Mouse (Mus musculus): Measurements from ENCODE around the gene Ribc2. TPM values are rescaled to one million over a fixed set of nuclear protein-coding genes. Genes with fewer than 3 reads are reported as not detected.
A peak's percentile ranks its signal among the peaks of the same experiment; 100 is the strongest.

Gene Ribc2
- polyA plus RNA-seq, 1 experiment from 2014 or later, result 0.62 TPM

DNA sequence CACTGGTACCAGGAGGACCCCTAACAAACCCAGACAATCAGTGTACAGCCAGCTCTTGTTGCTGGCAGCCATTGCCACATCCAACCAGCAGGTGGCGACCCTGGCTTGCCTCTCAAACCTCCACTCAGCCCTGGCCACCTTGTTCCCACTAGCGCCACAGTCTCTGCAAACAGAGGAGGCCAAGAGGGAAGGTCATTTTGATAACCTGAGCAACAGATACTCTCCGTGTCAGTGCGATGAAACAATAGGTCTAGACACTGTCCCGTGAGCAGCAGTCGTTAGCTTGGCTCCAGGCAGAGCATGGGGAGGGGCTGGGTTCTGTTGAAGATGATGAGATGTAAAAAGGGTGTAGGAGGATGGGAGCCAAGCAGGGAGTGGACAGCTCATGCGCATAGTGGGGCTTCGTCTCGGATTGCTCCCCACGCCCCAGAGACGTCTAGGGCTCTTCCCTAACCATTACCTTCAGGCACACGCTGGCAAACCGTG is 19.6 kb downstream of the Ribc2 start:
- Histone ChIP-seq H3K4me1 (ENCODE audit: control insufficient read depth, insufficient read depth, low read length) (no peaks in the 10 kb centered on the region), H3K9me3 (ENCODE audit: control insufficient read depth, low read length) (no peaks in the 10 kb centered on the region), H3K9ac (ENCODE audit: low read length) (no peak overlapping the region), H3K4me2 (ENCODE audit: low read depth) (no peak overlapping the region), H3K36me3 (ENCODE audit: control insufficient read depth, insufficient read depth, low read length) (no peaks in the 10 kb centered on the region), H3K4me3 (ENCODE audit: low read depth, low read length) (no peak overlapping the region), H3K27ac (ENCODE audit: low read depth, low read length) (no peak overlapping the region), H3K27me3 (ENCODE audit: control insufficient read depth, insufficient read depth, low read length) (no peaks in the 10 kb centered on the region)
- 30% methylated on average over 13 of the region's 13 CpGs for WGBS
- DNase-seq (ENCODE audit: low spot score) (peak; percentile 83), ATAC-seq (ENCODE audit: insufficient read depth, low FRiP score, low TSS enrichment) (no peak)

DNA sequence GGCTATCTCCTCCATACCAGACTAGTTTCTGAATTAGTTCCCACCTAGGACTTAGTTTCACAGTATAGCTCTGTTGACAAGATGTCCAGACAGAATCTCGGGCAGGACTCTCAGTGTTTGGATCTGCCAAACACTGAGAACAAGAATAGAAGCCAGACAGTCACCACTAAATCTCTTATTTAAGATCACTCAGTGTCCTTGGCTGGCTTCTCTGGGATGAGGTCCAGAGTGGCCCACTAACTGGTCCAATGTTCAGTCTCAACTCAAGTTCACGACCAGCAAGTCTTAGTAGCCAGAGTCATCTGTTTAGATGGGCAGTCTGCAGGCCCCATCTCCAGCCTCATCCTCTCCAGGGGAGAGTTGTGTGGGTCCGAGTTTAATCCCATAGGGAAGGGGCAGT is 20.7 kb downstream of the Ribc2 start:
- ATAC-seq (ENCODE audit: insufficient read depth, low FRiP score, low TSS enrichment), result no peak
- Histone ChIP-seq H3K27me3 (ENCODE audit: control insufficient read depth, insufficient read depth, low read length) (no peaks in the 10 kb centered on the region), H3K4me1 (ENCODE audit: control insufficient read depth, insufficient read depth, low read length) (no peaks in the 10 kb centered on the region), H3K27ac (ENCODE audit: low read depth, low read length) (no peak overlapping the region), H3K4me2 (ENCODE audit: low read depth) (no peak overlapping the region), H3K9ac (ENCODE audit: low read length) (no peak overlapping the region), H3K4me3 (ENCODE audit: low read depth, low read length) (no peak overlapping the region), H3K36me3 (ENCODE audit: control insufficient read depth, insufficient read depth, low read length) (no peaks in the 10 kb centered on the region), H3K9me3 (ENCODE audit: control insufficient read depth, low read length) (no peaks in the 10 kb centered on the region)
- 69% methylated on average over 3 of the region's 3 CpGs for WGBS
- no peak for DNase-seq (ENCODE audit: low spot score)

- H3K4me3 ChIP-seq (ENCODE audit: low read depth, low read length), result no peak overlapping the region
- no peaks in the 10 kb centered on the region for H3K9me3 ChIP-seq (ENCODE audit: control insufficient read depth, low read length)
- H3K27ac ChIP-seq (ENCODE audit: low read depth, low read length), result no peak overlapping the region
- no peak overlapping the region for H3K9ac ChIP-seq (ENCODE audit: low read length)
- DNase-seq (ENCODE audit: low spot score), result no peak
- no peaks in the 10 kb centered on the region for H3K4me1 ChIP-seq (ENCODE audit: control insufficient read depth, insufficient read depth, low read length)
- WGBS, result 89% methylated on average over 3 of the region's 3 CpGs
- no peak overlapping the region for H3K4me2 ChIP-seq (ENCODE audit: low read depth)
- no peaks in the 10 kb centered on the region for H3K36me3 ChIP-seq (ENCODE audit: control insufficient read depth, insufficient read depth, low read length)
- H3K27me3 ChIP-seq (ENCODE audit: control insufficient read depth, insufficient read depth, low read length), result no peaks in the 10 kb centered on the region
- no peak for ATAC-seq (ENCODE audit: insufficient read depth, low FRiP score, low TSS enrichment)
Measured at GRCm38 (mm10) chr15:85154091-85154490, 22.2 kb downstream of the Ribc2 start.

DNA sequence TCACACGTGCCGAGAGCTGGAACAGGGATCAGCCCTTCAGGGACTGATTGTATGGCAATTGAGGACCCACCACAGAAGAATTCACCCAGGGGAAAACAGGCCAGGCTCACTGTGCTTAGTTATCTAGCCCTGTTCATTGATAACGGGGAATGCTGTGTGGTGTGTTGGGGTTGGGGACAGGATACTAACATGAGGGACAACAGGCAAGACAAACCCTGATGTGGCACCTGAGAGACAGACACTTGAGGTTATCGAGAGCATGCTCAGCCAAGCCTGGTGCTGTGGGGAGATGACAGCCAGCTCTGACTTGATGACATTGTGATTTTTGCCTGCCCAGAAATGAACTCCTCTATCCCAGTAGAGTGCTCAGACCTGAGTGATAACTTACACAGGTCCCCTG is 24.3 kb downstream of the Ribc2 start:
- WGBS, result 79% methylated on average over 4 of the region's 4 CpGs
- Histone ChIP-seq H3K4me3 (ENCODE audit: low read depth, low read length) (no peak overlapping the region), H3K9ac (ENCODE audit: low read length) (no peak overlapping the region)

GRCm38 (mm10) chr15:85161416-85161815 is 29.5 kb downstream of the Ribc2 start:
- Histone ChIP-seq H3K27me3 (ENCODE audit: control insufficient read depth, insufficient read depth, low read length) (no peaks in the 10 kb centered on the region), H3K4me3 (ENCODE audit: low read depth, low read length) (no peak overlapping the region), H3K9me3 (ENCODE audit: control insufficient read depth, low read length) (no peaks in the 10 kb centered on the region), H3K4me2 (ENCODE audit: low read depth) (no peak overlapping the region), H3K36me3 (ENCODE audit: control insufficient read depth, insufficient read depth, low read length) (no peaks in the 10 kb centered on the region), H3K4me1 (ENCODE audit: control insufficient read depth, insufficient read depth, low read length) (peaks cover 4% of the 10 kb centered on the region), H3K27ac (ENCODE audit: low read depth, low read length) (no peak overlapping the region), H3K9ac (ENCODE audit: low read length) (no peak overlapping the region)
- ATAC-seq (ENCODE audit: insufficient read depth, low FRiP score, low TSS enrichment), result no peak
- no peak for DNase-seq (ENCODE audit: low spot score)

More for the DNA sequence above, 24.3 kb downstream of the Ribc2 start:
- Histone ChIP-seq H3K9me3 (ENCODE audit: control insufficient read depth, low read length) (no peaks in the 10 kb centered on the region), H3K36me3 (ENCODE audit: control insufficient read depth, insufficient read depth, low read length) (no peaks in the 10 kb centered on the region), H3K4me2 (ENCODE audit: low read depth) (no peak overlapping the region), H3K4me1 (ENCODE audit: control insufficient read depth, insufficient read depth, low read length) (no peaks in the 10 kb centered on the region), H3K27me3 (ENCODE audit: control insufficient read depth, insufficient read depth, low read length) (no peaks in the 10 kb centered on the region), H3K27ac (ENCODE audit: low read depth, low read length) (no peak overlapping the region)
- DNase-seq (ENCODE audit: low spot score) (no peak), ATAC-seq (ENCODE audit: insufficient read depth, low FRiP score, low TSS enrichment) (no peak)

DNA sequence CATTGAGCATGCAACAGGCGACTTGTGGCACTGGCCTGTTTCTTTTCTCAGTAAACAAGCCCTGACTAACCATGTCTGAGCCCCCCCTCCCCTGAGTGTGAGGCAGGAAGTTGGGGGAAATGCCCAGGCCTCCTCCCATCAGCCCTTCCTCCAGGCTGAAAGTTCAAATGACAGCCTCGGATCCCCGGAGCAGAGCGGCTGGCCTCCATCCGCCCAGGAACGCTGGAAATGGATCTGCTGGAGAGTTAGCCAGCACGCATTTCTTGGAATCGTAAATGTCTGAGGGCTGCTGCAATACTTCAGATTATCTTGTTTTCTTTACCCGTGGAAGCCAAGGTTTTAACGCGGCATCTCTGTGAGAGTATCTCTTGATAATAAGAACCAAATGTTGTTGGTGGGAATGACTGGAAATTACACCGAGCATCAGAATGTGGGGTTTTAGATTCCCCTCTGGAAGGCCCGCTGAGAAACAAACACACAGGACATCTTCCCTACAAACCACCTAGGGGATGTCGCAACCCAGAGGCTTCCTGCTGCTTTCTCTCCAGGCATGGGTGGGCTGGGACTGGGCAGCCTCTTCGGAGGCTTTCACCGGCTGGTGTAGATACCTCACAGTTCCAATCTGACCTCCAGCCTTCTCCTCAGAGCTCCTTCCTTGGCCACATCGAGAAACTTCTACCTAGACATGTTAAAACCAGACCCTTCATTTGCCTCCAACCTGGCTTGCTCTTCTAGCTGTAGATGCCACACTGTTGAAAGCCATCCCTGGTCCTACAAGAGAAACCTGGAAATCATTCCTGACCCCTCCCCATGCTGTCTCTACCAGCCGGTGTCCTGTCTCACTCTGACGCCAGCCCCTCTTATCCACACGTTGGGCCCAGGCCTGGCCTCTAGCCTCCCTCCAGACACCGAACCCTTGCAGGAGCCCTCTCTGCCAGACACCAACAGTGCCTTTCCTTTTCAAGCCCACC is 31.1 kb downstream of the Ribc2 start:
- H3K4me3 ChIP-seq (ENCODE audit: low read depth, low read length), result no peak overlapping the region
- H3K4me1 ChIP-seq (ENCODE audit: control insufficient read depth, insufficient read depth, low read length), result peaks cover 8% of the 10 kb centered on the region
- peak; percentile 34 for DNase-seq (ENCODE audit: low spot score)
- H3K9me3 ChIP-seq (ENCODE audit: control insufficient read depth, low read length), result no peaks in the 10 kb centered on the region
- no peaks in the 10 kb centered on the region for H3K36me3 ChIP-seq (ENCODE audit: control insufficient read depth, insufficient read depth, low read length)
- no peak overlapping the region for H3K27ac ChIP-seq (ENCODE audit: low read depth, low read length)
- no peak overlapping the region for H3K4me2 ChIP-seq (ENCODE audit: low read depth)
- no peak for ATAC-seq (ENCODE audit: insufficient read depth, low FRiP score, low TSS enrichment)
- WGBS, result 52% methylated on average over 21 of the region's 21 CpGs
- no peaks in the 10 kb centered on the region for H3K27me3 ChIP-seq (ENCODE audit: control insufficient read depth, insufficient read depth, low read length)
- no peak overlapping the region for H3K9ac ChIP-seq (ENCODE audit: low read length)

DNA sequence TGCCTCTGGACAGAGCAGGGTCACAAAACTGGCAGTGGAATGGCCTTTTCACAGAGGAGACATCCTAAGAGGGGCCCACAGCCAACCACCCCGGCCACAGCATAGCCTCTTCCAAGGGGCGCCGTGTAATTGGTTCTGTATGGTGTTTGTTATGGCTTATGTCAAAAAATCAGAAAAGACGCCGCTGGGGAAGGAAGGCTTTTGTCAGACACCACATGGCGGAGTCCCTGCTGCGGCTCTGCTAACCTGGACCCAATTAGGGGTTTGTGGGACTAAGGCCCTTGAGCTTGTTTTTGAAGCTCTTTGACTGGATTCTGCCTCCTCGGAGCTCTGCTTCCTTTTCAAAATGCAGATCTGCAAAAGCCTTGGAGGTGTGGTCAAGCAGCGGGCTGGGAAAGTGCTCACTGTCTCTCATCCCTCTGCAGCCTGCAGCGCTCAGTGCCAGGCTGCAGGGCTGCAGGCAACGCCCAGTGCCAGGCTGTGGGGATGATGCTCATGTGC is 34.6 kb downstream of the Ribc2 start:
- no peak overlapping the region for H3K9ac ChIP-seq (ENCODE audit: low read length)
- H3K36me3 ChIP-seq (ENCODE audit: control insufficient read depth, insufficient read depth, low read length), result no peaks in the 10 kb centered on the region
- peaks cover 8% of the 10 kb centered on the region for H3K4me1 ChIP-seq (ENCODE audit: control insufficient read depth, insufficient read depth, low read length)
- DNase-seq (ENCODE audit: low spot score) (peak; percentile 49), ATAC-seq (ENCODE audit: insufficient read depth, low FRiP score, low TSS enrichment) (no peak)
- WGBS, result 24% methylated on average over 11 of the region's 11 CpGs
- peak overlapping the region; percentile 12; the same call in 1 of the 2 replicates for H3K4me2 ChIP-seq (ENCODE audit: low read depth)
- H3K9me3 ChIP-seq (ENCODE audit: control insufficient read depth, low read length), result no peaks in the 10 kb centered on the region
- no peak overlapping the region for H3K4me3 ChIP-seq (ENCODE audit: low read depth, low read length)
- H3K27me3 ChIP-seq (ENCODE audit: control insufficient read depth, insufficient read depth, low read length), result no peaks in the 10 kb centered on the region
- peak overlapping the region; percentile 23; the same call in 1 of the 2 replicates for H3K27ac ChIP-seq (ENCODE audit: low read depth, low read length)

GRCm38 (mm10) chr15:85167086-85167679 is 35.3 kb downstream of the Ribc2 start:
- Histone ChIP-seq H3K27me3 (ENCODE audit: control insufficient read depth, insufficient read depth, low read length) (no peaks in the 10 kb centered on the region), H3K4me3 (ENCODE audit: low read depth, low read length) (no peak overlapping the region), H3K36me3 (ENCODE audit: control insufficient read depth, insufficient read depth, low read length) (no peaks in the 10 kb centered on the region), H3K27ac (ENCODE audit: low read depth, low read length) (no peak overlapping the region), H3K9me3 (ENCODE audit: control insufficient read depth, low read length) (no peaks in the 10 kb centered on the region), H3K9ac (ENCODE audit: low read length) (no peak overlapping the region), H3K4me1 (ENCODE audit: control insufficient read depth, insufficient read depth, low read length) (peaks cover 8% of the 10 kb centered on the region), H3K4me2 (ENCODE audit: low read depth) (no peak overlapping the region)
- 41% methylated on average over 12 of the region's 12 CpGs for WGBS
- no peak for DNase-seq (ENCODE audit: low spot score)
- no peak for ATAC-seq (ENCODE audit: insufficient read depth, low FRiP score, low TSS enrichment)

Data from neural tube, embryonic 11.5 days (tissue).